Mouse (Mus musculus) left cerebral cortex, postnatal 36 days (tissue): Measurements from ENCODE around the gene Gm49318. TPM values are rescaled to one million over a fixed set of nuclear protein-coding genes. Genes with fewer than 3 reads are reported as not detected.
"Not testable (repeated sequence)": the region's sequence is repeated elsewhere in the genome, so short reads cannot be mapped to it uniquely, and the experiment has no call there.

Experiments used
- DNase-seq, 2 experiments: peaks; one replicate each; pipeline ENCODE4 v3.0.0; 2021 to 2022; ENCODE audit warnings: low spot score in 2 of 2, mixed read lengths in 1 of 2
- intact Hi-C: fragments of 180-260 bp; cut with DNase I; formaldehyde crosslinking; loops from one replicate; pipeline ENCODE4 v1.15.1; 2025
- total RNA-seq, 2 experiments: library from RNA; stranded (reverse); gene quantifications; 2 replicates each; pipeline ENCODE4 v1.2.3; 2021

Gm49318 gene
- total RNA-seq, 2 experiments from 2014 or later = 3.0 to 5.5 TPM

DNA sequence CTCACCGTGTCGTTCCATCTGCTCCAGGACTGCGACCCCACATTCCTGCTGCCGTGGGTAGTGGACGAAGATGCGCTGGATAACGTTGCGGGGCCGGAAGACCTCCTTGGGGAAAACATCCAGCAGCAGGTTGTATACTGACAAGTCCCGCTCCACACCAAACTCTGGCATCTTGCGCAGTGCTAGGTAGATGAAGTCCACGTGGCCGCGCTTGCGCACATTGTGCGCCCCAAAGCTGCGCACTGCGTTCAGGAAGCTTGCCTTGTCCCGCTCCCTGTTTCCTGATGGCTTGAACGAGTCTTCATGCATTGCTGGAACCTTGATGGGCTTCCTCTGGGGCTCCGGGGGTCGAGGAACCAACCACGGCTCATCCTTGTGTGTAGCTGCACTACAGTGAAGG is 5.2 kb upstream of the Gm49318 start:
- intact Hi-C loops = no loop called here
- no peak for DNase-seq

DNA sequence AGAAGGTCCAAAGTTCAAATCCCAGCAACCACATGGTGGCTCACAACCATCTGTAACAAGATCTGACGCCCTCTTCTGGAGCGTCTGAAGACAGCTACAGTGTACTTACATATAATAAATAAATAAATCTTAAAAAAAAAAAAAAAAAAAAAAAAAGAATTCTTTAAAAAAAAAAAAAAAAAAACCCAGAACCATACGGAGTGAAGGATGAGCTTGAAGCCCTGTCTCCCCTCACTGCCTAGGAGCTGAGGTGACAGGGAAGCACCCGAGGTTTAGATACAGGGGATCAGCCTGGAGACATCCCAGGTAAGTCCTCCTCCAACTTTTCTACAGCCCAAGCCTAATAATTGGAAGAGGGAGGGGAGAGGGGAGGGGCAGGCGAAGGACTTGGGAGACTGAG is 4.7 kb upstream of the Gm49318 start:
- intact Hi-C loops, DNase-seq: not testable (repeated sequence)

DNA sequence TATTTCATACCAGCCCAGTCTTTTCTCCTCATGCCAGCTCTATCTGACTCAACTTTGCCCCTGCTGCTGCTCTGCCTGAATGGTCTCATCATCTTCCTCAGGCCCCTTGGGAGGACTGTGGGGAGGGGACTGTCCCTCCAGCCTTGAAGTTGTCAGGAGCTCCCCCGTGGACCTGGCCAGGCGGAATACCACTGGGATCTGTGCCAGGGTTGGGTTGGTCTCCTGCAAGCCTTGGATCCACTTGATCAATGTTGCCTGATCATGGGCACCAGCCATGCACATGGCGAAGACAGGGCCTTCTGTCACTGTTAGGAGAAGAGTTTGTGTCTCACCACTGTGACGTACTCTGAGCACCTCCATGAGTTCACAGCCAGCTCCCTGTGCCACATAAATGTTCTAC is 1.2 kb upstream of the Gm49318 start:
- no peak for DNase-seq
- intact Hi-C loops = no loop called here

DNA sequence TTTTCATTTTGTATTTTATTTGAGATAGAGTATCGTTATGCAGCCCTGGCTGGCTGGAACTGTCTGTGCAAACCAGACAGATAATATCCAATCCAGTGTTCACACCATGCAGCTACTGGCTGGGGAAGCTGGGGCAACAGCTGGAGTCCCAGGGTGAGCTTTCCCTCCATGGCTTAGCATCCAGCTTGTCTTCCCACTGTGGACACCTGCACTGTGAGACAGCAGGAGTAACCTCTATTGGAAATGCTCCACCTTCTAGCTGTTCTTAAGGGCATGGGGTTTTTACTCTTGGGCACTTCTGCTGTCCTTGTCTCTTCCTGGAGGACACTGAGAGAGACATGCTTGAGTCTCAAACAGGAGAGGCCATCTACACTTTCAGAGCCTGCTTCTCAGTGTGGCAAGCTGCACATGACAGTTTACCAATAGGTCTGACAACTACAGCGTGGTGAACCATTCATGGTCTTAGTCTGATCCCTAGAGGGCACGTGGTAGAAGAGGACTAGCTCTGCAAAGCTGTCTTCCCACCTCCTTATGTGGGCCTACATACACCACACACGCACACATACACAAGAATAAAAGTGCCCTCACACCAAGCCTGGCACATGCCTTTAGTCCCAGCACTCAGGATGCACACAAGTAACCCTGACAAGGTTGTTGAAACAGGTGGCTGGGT is 1.0 kb downstream of the Gm49318 start:
- DNase-seq = no peak
- intact Hi-C loops = loop anchor here (2.0 to 5.0 kb wide), 3 partner anchors 47 to 85 kb away; partner anchors contain the start of gene Elof1

DNA sequence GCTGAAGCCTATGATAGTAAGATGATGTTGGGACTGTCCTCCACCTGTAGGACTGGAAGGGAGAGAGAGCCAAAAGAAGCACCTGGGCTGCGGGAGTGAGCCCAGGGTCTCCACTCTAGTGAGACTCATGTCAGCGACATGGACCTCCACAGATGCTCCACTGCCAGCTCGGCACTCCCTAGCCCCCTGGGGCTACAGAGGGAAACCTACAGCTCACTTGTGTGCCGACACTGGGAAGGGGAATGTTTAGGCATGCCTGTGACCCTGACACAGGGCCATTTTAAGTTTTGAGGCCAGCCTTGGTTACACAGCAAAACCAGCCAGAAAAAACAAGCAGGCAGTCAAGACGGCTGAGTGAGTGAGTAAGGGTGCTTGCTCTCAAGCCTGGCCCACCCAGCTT is 3.9 kb downstream of the Gm49318 start:
- no peak for DNase-seq
- intact Hi-C loops = loop anchor here (5.0 kb wide), 1 partner anchor 75 kb away; no protein-coding TSS in a partner anchor

DNA sequence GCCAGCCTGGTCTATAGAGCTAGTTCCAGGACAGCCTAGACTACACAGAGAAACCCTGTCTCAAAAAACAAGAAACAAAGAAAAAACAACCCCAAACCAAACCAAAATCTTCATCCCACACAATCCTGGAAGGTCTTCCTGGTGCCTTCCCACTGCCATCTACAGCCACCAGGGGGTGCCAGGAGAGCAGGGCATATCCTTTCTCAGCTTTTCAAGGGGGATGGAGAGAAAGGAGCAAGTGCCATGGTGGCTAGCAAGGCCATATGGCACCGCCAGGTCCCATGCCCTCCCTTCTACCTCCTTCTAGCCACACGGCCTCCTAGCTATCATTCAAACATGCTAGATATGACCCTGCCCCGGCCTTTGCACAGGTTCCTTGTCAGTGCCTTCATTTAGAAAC is 4.6 kb downstream of the Gm49318 start:
- no peak for DNase-seq
- intact Hi-C loops = loop anchor here (5.0 kb wide), 1 partner anchor 76 kb away; no protein-coding TSS in a partner anchor

DNA sequence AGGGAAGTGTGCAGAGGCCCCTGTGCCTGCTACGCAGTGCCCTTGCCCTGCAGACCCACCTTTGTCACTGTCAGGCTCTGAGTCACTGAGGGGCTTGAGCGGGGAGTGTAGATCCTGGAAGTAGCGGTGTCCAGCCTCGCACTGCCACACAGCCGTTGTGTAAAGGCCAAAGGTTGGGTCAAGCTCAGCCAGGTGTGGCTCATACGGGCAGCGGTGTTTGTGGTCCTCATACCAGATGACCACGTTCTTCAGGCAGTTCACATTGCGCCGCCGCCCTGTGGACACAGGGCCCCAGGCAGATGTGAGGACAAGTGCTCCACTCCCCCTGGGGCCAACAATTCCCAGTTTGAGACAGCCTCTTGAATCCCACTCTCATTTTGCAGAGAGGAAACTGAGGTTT is 5.4 kb downstream of the Gm49318 start:
- no peak for DNase-seq
- intact Hi-C loops = loop anchor here (5.0 kb wide), 1 partner anchor 77 kb away; no protein-coding TSS in a partner anchor

GRCm38 (mm10) chr9:22064341-22064740 is 6.7 kb downstream of the Gm49318 start:
- intact Hi-C loops = no loop called here
- DNase-seq = no peak

- DNase-seq = peak in 1 of 2 experiments; percentile 66
- intact Hi-C loops = no loop called here
Measured at GRCm38 (mm10) chr9:22061339-22061738, 9.7 kb downstream of the Gm49318 start.

GRCm38 (mm10) chr9:22058011-22058424 is 13.0 kb downstream of the Gm49318 start:
- intact Hi-C loops = no loop called here
- DNase-seq = no peak

DNA sequence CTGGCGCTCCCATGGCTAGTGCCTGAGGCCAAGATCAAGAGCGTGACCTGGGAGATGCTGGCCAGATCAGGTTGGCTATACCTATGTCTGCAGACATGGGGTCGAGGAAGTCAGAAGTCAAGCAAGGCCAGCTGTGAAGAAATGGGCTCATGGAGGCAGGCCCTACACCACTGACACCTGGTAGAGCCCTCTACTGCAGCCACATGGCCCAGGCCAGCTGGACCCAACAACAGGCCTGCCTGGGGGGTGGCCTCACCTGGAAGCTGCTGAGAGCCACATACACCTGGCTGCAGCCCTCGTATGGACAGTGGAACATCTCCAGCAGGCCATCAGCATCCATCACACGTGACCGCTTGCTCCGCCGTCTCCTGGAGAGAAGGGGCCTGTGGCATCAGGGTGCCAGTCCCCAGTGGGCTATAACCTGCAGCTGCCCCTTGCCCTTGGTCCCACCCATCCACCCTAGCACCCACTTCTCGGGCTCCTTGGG is 14.0 kb downstream of the Gm49318 start:
- intact Hi-C loops = no loop called here
- DNase-seq = no peak

- intact Hi-C loops = no loop called here
- no peak for DNase-seq
Measured at GRCm38 (mm10) chr9:22056303-22056910, 14.7 kb downstream of the Gm49318 start.

- no peak for DNase-seq
- intact Hi-C loops = no loop called here
Measured at GRCm38 (mm10) chr9:22055713-22056112, 15.3 kb downstream of the Gm49318 start.

GRCm38 (mm10) chr9:22054411-22055076 is 16.5 kb downstream of the Gm49318 start:
- peak; percentile 74 to 77 for DNase-seq
- intact Hi-C loops = loop anchor here (5.0 kb wide), 2 partner anchors 47 to 92 kb away; partner anchors contain the start of gene Epor

DNA sequence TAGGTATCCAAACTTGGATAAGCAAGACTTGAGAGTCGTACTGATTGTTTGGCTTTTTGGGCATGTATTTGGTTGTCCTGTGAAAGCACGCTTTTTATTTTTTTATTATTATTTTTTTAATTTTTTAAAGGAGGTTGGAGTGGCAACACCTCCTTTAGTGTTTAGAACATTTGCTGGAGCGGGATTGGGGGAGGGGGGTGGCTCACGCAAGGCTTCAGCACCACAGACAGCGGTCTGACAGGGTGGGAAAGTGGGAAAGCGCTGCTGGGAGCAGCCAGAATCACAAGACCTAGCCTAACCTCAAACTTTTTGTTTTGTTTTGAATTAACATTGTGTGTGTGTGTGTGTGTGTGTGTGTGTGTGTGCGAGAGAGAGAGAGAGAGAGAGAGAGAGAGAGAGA is 17.4 kb downstream of the Gm49318 start:
- intact Hi-C loops = loop anchor here (5.0 kb wide), 2 partner anchors 46 to 91 kb away; partner anchors contain the start of gene Epor
- DNase-seq = no peak

- peak; percentile 83 to 87 for DNase-seq
- intact Hi-C loops = loop anchor here (5.0 kb wide), 2 partner anchors 45 to 90 kb away; partner anchors contain the start of gene Epor
Measured at GRCm38 (mm10) chr9:22051958-22052254, 19.2 kb downstream of the Gm49318 start, which contains the start of gene Elavl3. Elavl3 (minus strand) TSS chr9:22052023.

GRCm38 (mm10) chr9:22051161-22051957 is 19.7 kb downstream of the Gm49318 start:
- DNase-seq = peak in 1 of 2 experiments; percentile 40

GRCm38 (mm10) chr9:22050351-22050889 is 20.6 kb downstream of the Gm49318 start:
- DNase-seq = peak; percentile 67 to 80
- intact Hi-C loops = loop anchor here (5.0 kb wide), 2 partner anchors 43 to 88 kb away; partner anchors contain the start of gene Epor

More at GRCm38 (mm10) chr9:22051161-22051957, 19.7 kb downstream of the Gm49318 start:
- intact Hi-C loops = loop anchor here (5.0 kb wide), 2 partner anchors 44 to 89 kb away; partner anchors contain the start of gene Epor

DNA sequence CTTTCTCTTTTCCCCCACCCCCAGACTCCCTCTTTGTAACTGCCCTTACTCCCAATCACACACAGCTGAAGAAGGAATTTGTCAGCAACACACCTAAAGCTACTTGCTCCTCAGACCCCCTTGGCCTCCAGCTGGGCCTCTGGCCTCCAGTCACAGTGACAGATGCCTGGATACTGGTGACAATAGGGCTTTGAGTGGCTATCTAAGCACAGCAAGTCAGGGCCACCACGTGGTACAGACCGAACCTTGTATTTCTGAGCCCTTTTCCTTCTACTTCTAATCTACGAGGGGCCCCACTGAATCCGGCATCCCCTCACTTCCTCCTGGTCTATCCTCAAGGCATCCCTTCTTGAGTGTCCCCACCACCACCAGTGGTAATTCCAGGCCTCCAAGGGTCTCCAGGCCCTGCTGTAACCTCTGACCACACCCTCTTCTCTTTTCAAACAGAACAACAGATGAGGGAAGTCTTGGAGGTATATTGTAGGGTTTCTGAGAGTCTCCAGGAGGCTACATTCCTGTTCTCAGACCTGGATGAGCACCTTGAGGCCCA is 21.3 kb downstream of the Gm49318 start:
- DNase-seq = no peak
- intact Hi-C loops = loop anchor here (5.0 kb wide), 2 partner anchors 42 to 87 kb away; partner anchors contain the start of gene Epor
